Mouse (Mus musculus) heart, postnatal 4 days (tissue): ENCODE data around the gene Osr1. TPM values are rescaled to one million over a fixed set of nuclear protein-coding genes. Genes with fewer than 3 reads are reported as not detected.

Experiments used
- DNase-seq: peaks from one replicate; pipeline ENCODE4 v3.0.0; 2021
- total RNA-seq, 2 experiments: library from RNA; stranded (reverse); gene quantifications; 2 replicates each; pipeline ENCODE4 v1.2.3; 2021

The Osr1 gene
- total RNA-seq, result 10 to 100 TPM; 12.1 to 12.3 TPM

GRCm38 (mm10) chr12:9569971-9570370 lies at the start of gene Osr1:
Gene Osr1 (plus strand): TSS chr12:9570116.
- DNase-seq, result peak; percentile 77

DNA sequence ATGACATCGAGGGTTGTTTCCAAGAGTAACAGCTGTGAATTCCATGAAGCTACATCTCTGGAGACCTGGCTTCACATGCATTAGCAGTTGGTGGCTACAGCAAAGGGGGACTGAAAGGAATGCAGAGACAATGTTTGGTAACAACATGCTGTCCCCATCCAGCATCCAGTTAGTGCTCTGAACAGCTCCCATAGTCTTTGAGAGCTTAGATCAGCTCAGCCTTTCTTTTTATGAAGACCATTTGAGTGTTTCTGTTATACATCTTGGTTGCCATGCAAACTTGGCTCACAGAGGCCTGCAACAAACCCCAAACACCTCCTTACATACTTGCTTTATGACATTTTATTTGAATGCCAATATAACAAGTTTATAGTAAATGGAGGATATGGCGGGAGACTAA lies 19.6 kb upstream of the Osr1 start:
- no peak for DNase-seq

GRCm38 (mm10) chr12:9564956-9565355 lies 5.0 kb upstream of the Osr1 start:
- no peak for DNase-seq

DNA sequence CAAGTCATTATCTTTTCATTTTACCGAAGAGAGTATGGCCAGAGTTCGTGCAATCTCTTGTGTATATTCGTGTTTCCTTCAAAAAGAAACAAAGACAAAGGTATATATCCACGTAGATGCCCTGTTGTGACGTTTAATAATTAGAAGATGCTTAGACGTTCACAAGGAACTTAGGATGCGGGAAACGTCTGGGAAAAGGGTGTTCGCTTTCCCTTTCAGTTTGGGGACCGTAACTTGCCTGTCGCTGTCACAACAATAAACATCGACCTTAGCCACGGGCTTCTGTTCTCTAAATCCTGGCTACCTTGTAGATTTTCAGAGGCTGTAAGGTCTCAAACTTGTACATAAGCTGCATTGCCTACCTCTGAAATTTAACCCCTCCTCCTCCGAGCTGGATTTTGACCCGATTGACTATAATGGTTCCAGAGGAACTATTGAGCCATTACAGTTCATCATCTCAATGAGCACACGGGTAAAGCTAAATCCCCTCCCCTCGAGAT lies 630 bp downstream of the Osr1 start:
- no peak for DNase-seq

- DNase-seq, result no peak
Measured at GRCm38 (mm10) chr12:9571276-9571940, 1.5 kb downstream of the Osr1 start.

DNA sequence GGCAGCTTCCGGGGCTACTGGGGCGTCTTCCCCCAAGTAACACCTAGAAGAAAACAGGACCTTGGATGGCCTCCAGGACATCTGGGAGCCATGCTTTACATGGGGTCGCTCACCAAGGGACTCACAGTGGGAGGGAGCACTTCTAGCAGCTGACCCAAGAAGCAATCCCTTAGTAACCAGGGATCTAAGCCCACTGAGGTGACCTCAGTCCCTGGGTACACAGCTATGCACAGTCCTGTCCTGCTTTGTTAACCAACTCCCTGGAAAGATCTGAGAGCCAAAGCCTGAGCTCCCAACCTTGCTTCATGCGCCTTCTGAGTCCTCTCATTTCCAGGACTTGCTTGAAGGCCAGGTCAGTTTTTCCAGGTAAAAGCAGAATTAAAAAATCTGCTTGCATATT lies 2.1 kb downstream of the Osr1 start:
- DNase-seq, result no peak

- DNase-seq, result no peak
Measured at GRCm38 (mm10) chr12:9573682-9574081, 3.8 kb downstream of the Osr1 start.

DNA sequence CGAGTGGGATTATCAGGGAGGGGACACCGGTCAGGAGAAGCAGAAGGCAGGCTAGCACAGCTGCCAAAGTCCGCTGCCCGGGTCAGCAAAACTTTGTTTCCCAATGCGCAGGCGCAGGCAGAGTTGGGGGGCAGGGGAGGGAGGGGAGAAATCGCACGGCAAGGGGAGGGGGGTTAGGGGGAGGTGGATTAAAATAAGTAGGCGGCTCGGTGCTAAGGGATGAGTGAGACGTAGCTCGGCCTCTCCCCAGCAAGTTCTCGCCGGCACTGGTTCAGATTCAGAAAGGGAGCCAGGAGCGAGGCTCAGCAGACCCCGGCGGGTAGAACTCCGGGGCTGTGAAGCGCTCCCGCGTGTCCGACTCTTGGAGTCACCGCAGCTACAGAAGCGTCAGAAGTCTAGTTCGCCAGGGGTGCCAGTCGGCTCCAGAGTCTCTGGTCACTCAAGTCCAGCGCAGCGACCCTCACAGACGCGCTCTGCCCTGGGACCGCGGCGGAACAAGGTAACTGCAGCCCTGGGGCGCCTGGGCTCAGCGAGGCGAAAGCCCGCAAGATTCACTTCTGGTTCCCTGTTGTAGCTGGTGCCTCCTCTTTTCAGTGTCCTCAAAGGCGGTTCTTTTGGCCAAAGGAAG lies 4.4 kb downstream of the Osr1 start:
- peak; percentile 69 for DNase-seq

GRCm38 (mm10) chr12:9575158-9576042 lies 5.5 kb downstream of the Osr1 start:
- no peak for DNase-seq

DNA sequence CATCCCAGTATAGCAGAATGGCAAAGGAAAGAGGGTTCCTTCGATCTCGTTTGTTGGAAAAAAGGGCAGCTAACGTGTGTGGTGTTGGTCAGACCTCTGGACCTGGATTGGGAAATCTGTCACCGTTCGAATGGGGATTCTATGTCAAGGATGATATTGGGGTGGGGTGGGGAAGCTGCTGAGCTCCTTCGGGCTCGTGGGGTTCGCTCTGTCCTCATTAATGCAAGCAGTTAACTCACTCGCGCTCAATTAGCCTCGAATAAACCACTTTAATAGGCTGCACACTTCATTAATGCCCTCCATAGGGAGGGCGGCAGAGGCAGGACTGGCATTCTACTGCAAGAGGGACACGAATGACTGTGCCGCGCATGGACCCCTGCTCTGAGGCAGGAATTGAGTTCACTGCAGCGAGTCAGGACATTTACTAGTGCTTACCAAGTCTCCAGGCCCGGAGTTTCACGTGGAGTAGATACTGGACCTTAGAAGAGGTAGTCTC lies 6.2 kb downstream of the Osr1 start:
- no peak for DNase-seq

DNA sequence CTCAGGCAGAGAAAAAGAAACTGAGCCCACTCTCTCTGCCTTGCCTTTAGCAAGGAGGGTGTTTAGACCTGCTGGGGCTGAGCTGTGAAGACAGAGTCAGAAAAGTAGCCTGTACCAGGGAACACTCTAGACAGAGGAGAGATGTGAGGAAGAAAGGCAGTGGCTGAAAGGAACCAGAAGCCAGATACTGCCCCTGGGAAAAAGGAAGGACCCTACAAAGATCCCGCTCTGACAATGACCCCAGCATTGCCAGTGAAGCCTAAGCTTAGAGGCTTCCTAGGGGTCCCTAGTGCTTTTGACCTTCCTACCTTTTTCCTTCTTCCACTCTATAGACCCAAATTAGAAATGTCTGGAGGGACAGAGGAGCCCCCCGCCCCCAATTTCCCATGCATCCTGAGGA lies 7.7 kb downstream of the Osr1 start:
- DNase-seq, result no peak

DNA sequence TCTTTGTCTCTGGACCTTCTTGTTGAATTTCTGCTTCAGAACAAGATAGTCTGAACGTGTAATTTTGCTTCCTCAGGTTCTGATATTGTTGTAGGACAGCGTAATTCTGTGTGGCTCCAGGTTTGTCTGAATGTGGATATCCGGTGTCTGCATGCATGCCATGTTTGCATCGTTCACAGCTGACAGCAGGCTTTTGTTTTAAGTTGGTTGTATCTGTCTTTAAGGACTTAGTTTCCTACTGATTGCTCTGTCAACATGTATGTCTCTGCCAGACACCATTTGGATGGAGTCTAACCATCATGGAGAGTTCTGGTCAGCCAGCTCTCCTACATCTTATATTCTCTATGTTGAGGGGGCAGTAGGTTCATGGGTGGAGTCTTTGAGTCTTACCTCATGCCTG lies 8.7 kb downstream of the Osr1 start:
- DNase-seq, result no peak

- no peak for DNase-seq
Measured at GRCm38 (mm10) chr12:9579301-9580030, 9.6 kb downstream of the Osr1 start.

GRCm38 (mm10) chr12:9580041-9580905 lies 10.4 kb downstream of the Osr1 start:
- DNase-seq, result peak; percentile 42

- no peak for DNase-seq
Measured at GRCm38 (mm10) chr12:9581011-9581410, 11.1 kb downstream of the Osr1 start.

DNA sequence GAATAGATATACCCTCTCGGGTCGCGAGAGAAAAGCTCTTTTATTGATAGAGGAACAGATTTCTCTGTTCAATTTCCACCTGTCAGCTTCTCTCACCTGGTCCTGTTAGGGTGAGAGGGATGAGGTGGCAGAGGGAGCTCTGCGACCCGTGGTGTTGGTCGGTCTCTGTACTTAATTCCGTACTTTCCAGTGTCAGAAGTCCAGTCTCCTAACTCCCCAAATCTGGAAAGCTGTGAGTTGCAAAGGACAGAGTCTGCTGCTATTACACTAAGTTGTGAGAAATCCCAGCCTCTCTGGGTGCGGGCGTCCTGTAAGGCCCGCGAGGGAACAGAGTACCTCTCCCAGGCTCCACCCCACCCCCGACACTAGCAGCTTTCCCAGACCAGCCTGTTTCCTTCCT lies 11.6 kb downstream of the Osr1 start:
- DNase-seq, result no peak

- DNase-seq, result no peak
Measured at GRCm38 (mm10) chr12:9582248-9582995, 12.5 kb downstream of the Osr1 start.

DNA sequence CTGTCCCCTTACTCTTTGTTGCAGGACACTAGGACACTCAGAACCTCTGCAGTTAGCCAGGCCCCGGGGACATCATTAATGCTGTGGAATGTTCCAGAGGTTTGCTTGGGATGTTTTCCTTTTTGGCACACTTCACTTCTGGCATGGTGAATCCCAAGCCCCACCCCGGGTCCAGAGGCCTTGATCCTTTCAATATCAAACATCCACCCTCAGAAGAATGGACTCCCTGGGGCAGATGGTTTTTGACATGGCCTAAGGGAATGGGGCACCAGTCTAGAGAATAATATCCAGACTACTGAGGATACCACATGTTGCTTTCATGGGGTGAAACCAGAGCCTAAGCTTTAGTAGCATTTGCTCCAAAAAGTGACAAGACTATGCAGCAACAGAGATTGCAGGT lies 13.5 kb downstream of the Osr1 start:
- no peak for DNase-seq

GRCm38 (mm10) chr12:9584366-9585084 lies 14.6 kb downstream of the Osr1 start:
- DNase-seq, result peak; percentile 84

DNA sequence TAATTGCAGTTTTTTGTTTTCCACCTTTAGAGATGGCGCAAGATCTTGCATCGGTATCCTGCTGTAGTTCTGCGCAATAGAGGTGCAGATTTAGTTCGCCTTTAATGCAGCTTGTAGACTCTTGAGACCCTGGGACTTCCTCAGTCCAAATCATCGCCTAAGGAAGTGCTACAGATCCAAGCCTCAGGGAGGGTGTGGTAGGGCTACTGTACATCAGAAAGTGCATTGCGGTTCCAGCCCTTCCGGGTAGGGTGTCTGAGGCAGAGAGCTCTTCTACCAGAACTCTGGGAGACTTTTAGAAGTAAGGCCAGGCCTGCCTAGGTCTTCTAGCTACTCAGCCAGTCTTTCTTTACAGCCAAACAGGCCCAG lies 15.2 kb downstream of the Osr1 start:
- DNase-seq, result no peak
